In the genomic region with DNA sequence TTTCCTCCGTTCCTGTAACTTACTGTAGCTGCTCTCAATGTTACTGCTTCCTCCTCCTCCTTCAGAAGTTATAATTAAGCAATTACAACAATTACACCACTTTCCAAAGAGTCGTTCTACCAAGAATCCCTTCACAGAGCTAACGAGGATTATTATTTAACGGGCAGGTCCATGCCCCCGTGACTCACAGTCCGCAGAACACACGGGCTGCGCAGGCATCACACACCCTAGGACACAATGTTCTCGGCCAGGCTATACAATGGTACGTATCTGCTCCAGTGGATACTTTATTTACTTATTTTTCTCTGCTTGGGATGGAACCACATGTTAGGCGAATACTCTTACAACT, we compare ENCODE assay signal across 8 mouse cellular contexts. TPM values are rescaled to one million over a fixed set of nuclear protein-coding genes. Genes with fewer than 3 reads are reported as not detected.
A peak's percentile ranks its signal among the peaks of the same experiment; 100 is the strongest.
DNase-seq lines count a peak whose midpoint lies in the region; ATAC-seq and TF ChIP-seq lines count a peak whose summit lies in the region.

No protein-coding gene starts in this region.

- H3K27me3 ChIP-seq in embryonic facial prominence, embryonic 13.5 days = no peaks in the 10 kb centered on the region
- H3K27me3 ChIP-seq in midbrain, embryonic 11.5 days (ENCODE audit: control insufficient read depth, insufficient read depth, low read length) = no peaks in the 10 kb centered on the region

- DNase-seq in gastrocnemius, adult 2 months = no peak
- no peak for DNase-seq in gastrocnemius, postnatal 4 days (ENCODE audit: low spot score in 2 of 2)
- DNase-seq in kidney, adult 8-10 months = peak; percentile 51 to 54
- peak; percentile 81 for DNase-seq in midbrain, embryonic 11.5 days (ENCODE audit: low spot score, missing footprints)
- DNase-seq in cerebellum, postnatal 10 days = no peak
- no peak for DNase-seq in frontal cortex, postnatal 36 days (ENCODE audit: low spot score in 2 of 2)
- no peak for DNase-seq in right cerebral cortex, postnatal 14 days

- no peaks in the 10 kb centered on the region for H3K9me3 ChIP-seq in embryonic facial prominence, embryonic 13.5 days
- H3K9me3 ChIP-seq in midbrain, embryonic 11.5 days (ENCODE audit: control insufficient read depth, low read length) = no peaks in the 10 kb centered on the region

- peak overlapping the region; percentile 63 for H3K9ac ChIP-seq in embryonic facial prominence, embryonic 13.5 days
- peak overlapping the region; percentile 55 for H3K9ac ChIP-seq in midbrain, embryonic 11.5 days (ENCODE audit: low read length)

- WGBS in embryonic facial prominence, embryonic 13.5 days = 19% methylated on average over 11 of the region's 11 CpGs
- WGBS in midbrain, embryonic 11.5 days = 26% methylated on average over 11 of the region's 11 CpGs

- peak overlapping the region; percentile 88 for H3K27ac ChIP-seq in gastrocnemius, adult 2 months
- 0 out of 2 replicates have a peak overlapping the region, but pooled peaks have one; percentile 77 for H3K27ac ChIP-seq in embryonic facial prominence, embryonic 13.5 days
- no peak overlapping the region for H3K27ac ChIP-seq in midbrain, embryonic 11.5 days (ENCODE audit: low read depth, low read length)

- ATAC-seq in embryonic facial prominence, embryonic 13.5 days (ENCODE audit: insufficient number of reproducible peaks, insufficient read depth, low FRiP score, low TSS enrichment, low read depth) = no peak
- ATAC-seq in midbrain, embryonic 11.5 days (ENCODE audit: low FRiP score) = no peak

- H3K36me3 ChIP-seq in embryonic facial prominence, embryonic 13.5 days = peaks cover 22% of the 10 kb centered on the region
- H3K36me3 ChIP-seq in midbrain, embryonic 11.5 days (ENCODE audit: control insufficient read depth, insufficient read depth, low read length) = peaks cover 11% of the 10 kb centered on the region

- intact Hi-C loops in gastrocnemius, adult 2 months (cut with DNase I) = no loop called here

- peak overlapping the region; percentile 68 for H3K4me2 ChIP-seq in embryonic facial prominence, embryonic 13.5 days
- H3K4me2 ChIP-seq in midbrain, embryonic 11.5 days = peak overlapping the region; percentile 57

- peak overlapping the region; percentile 79 for H3K4me3 ChIP-seq in gastrocnemius, adult 2 months
- peak overlapping the region; percentile 47 for H3K4me3 ChIP-seq in embryonic facial prominence, embryonic 13.5 days
- H3K4me3 ChIP-seq in midbrain, embryonic 11.5 days (ENCODE audit: low read depth, low read length) = peak overlapping the region; percentile 34

- peaks cover 10% of the 10 kb centered on the region for H3K4me1 ChIP-seq in embryonic facial prominence, embryonic 13.5 days
- H3K4me1 ChIP-seq in midbrain, embryonic 11.5 days (ENCODE audit: control insufficient read depth, insufficient read depth, low read length) = peaks cover 7% of the 10 kb centered on the region; the same call in 1 of the 2 replicates

- no peak for TF ChIP-seq CTCF in gastrocnemius, adult 2 months (IDR thresholded peaks at IDR 0.05)

RNA-seq across cellular contexts. Expression of a gene that starts 11.8 kb away (rescaled TPM):
- total RNA-seq in gastrocnemius, adult 2 months (2021) = 10 to 100 TPM; 62.1 to 68.0 TPM
- 10 to 100 TPM; 91.6 to 94.0 TPM for total RNA-seq in gastrocnemius, postnatal 4 days (2021)
- 180 and 201 TPM in 2 replicates for polyA plus RNA-seq in embryonic facial prominence, embryonic 13.5 days (2015; fragmentation: Nextera tagmentation; extraction: Ambion mirVana)
- polyA plus RNA-seq in midbrain, embryonic 11.5 days (2014; fragmentation: Nextera tagmentation; extraction: Ambion mirVana) = 149 and 163 TPM in 2 replicates

RNA-seq across cellular contexts. Expression of a gene that starts 12.1 kb away (rescaled TPM):
- total RNA-seq in gastrocnemius, adult 2 months (2021) = 10 to 100 TPM; 29.8 to 31.5 TPM
- 10 to 100 TPM; 62.5 to 64.9 TPM for total RNA-seq in gastrocnemius, postnatal 4 days (2021)
- polyA plus RNA-seq in embryonic facial prominence, embryonic 13.5 days (2015; fragmentation: Nextera tagmentation; extraction: Ambion mirVana) = 213 and 214 TPM in 2 replicates
- 255 and 260 TPM in 2 replicates for polyA plus RNA-seq in midbrain, embryonic 11.5 days (2014; fragmentation: Nextera tagmentation; extraction: Ambion mirVana)

RNA-seq across cellular contexts. Expression of a gene that starts 15.5 kb away (rescaled TPM):
- not detected for total RNA-seq in gastrocnemius, adult 2 months (2021)
- total RNA-seq in gastrocnemius, postnatal 4 days (2021) = under 1 TPM; 0.78 TPM
- polyA plus RNA-seq in embryonic facial prominence, embryonic 13.5 days (2015; fragmentation: Nextera tagmentation; extraction: Ambion mirVana) = 0.30 TPM in 1 of 2 replicates, not detected in the other
- not detected in 2 replicates for polyA plus RNA-seq in midbrain, embryonic 11.5 days (2014; fragmentation: Nextera tagmentation; extraction: Ambion mirVana)

RNA-seq across cellular contexts. Expression of a gene that starts 21.4 kb away (rescaled TPM):
- 100 to 1,000 TPM; 178 to 186 TPM for total RNA-seq in gastrocnemius, adult 2 months (2021)
- total RNA-seq in gastrocnemius, postnatal 4 days (2021) = 100 to 1,000 TPM; 272 to 284 TPM
- 92.0 and 110 TPM in 2 replicates for polyA plus RNA-seq in embryonic facial prominence, embryonic 13.5 days (2015; fragmentation: Nextera tagmentation; extraction: Ambion mirVana)
- polyA plus RNA-seq in midbrain, embryonic 11.5 days (2014; fragmentation: Nextera tagmentation; extraction: Ambion mirVana) = 39.0 and 43.9 TPM in 2 replicates

RNA-seq across cellular contexts. Expression of a gene that starts 36.0 kb away (rescaled TPM):
- 1,000 to 10,000 TPM in 1 of 2 experiments, 100 to 1,000 TPM in 1; 850 to 1,151 TPM for total RNA-seq in gastrocnemius, adult 2 months (2021)
- 100 to 1,000 TPM; 268 to 275 TPM for total RNA-seq in gastrocnemius, postnatal 4 days (2021)
- 3.7 and 4.7 TPM in 2 replicates for polyA plus RNA-seq in embryonic facial prominence, embryonic 13.5 days (2015; fragmentation: Nextera tagmentation; extraction: Ambion mirVana)
- 3.5 and 4.1 TPM in 2 replicates for polyA plus RNA-seq in midbrain, embryonic 11.5 days (2014; fragmentation: Nextera tagmentation; extraction: Ambion mirVana)

Comparison
In these comparisons a context has a peak if more than half of its experiments do, and no peak if none do; other contexts are left out.
1. DNase-seq: peak in kidney, adult 8-10 months (2 of 2) and midbrain, embryonic 11.5 days (single experiment); none in gastrocnemius, adult 2 months (single experiment), gastrocnemius, postnatal 4 days (0 of 2), cerebellum, postnatal 10 days (0 of 2), frontal cortex, postnatal 36 days (0 of 2) and right cerebral cortex, postnatal 14 days (single experiment).
2. Peak in every context shown above with its lines, with median percentiles within 50 percentile points of each other: H3K4me3 ChIP-seq.